ENCODE assay signal across 18 mouse cellular contexts in genomic region chr3:99858922-99859321, GRCm38 (mm10). TPM values are rescaled to one million over a fixed set of nuclear protein-coding genes. Genes with fewer than 3 reads are reported as not detected.
DNase-seq lines count a peak whose midpoint lies in the region; ATAC-seq and TF ChIP-seq lines count a peak whose summit lies in the region.
"Had no signal": no experiment of that assay in that cellular context is flagged by ENCODE, and none has a peak within 500 bp of the region (broad histone marks: within the 10 kb centered on the region; RNA-seq: fewer than 3 reads in every experiment).

No protein-coding gene starts in this region.

- no peak for TF ChIP-seq POLR2A in liver, adult 2 months (IDR thresholded peaks at IDR 0.05; ENCODE audit: extremely low read depth, insufficient read depth, low read length)
- no peak for TF ChIP-seq POLR2A in ES-Bruce4 (IDR thresholded peaks at IDR 0.05; ENCODE audit: insufficient read depth, low read length)
- TF ChIP-seq POLR2A in brain, embryonic 14.5 days (IDR thresholded peaks at IDR 0.05; ENCODE audit: borderline replicate concordance, extremely low read depth, insufficient read depth, insufficient read length, poor library complexity, severe bottlenecking), result no peak

- no peaks in the 10 kb centered on the region; the same call in 1 of the 2 replicates for H3K27me3 ChIP-seq in liver, adult 2 months (ENCODE audit: control insufficient read depth, insufficient read depth, low read length)
- H3K27me3 ChIP-seq in ES-Bruce4 (ENCODE audit: control insufficient read depth, insufficient read depth, low read length, poor library complexity, severe bottlenecking), result no peaks in the 10 kb centered on the region
- H3K27me3 ChIP-seq in forebrain, embryonic 13.5 days, result no peaks in the 10 kb centered on the region
- H3K27me3 ChIP-seq: forebrain, embryonic 15.5 days had no signal

- H3K9me3 ChIP-seq in ES-Bruce4 (replicated peaks; ENCODE audit: control insufficient read depth, insufficient read depth, low read length, poor library complexity, severe bottlenecking), result no peaks in the 10 kb centered on the region
- no peaks in the 10 kb centered on the region for H3K9me3 ChIP-seq in forebrain, embryonic 13.5 days (replicated peaks)
- H3K9me3 ChIP-seq: forebrain, embryonic 15.5 days; limb, embryonic 10.5 days had no signal

- H3K4me2 ChIP-seq in forebrain, embryonic 13.5 days, result no peak overlapping the region
- H3K4me2 ChIP-seq: forebrain, embryonic 15.5 days; heart, embryonic 11.5 days had no signal

- TF ChIP-seq CTCF in gastrocnemius, adult 2 months (IDR thresholded peaks at IDR 0.05), result peak; percentile 27; the same call in 1 of the 2 replicates
- peak; percentile 34; the same call in 1 of the 2 replicates for TF ChIP-seq CTCF in liver, adult 2 months (IDR thresholded peaks at IDR 0.05; ENCODE audit: low read depth, low read length)
- peak; percentile 56 for TF ChIP-seq CTCF in ES-Bruce4 (IDR thresholded peaks at IDR 0.05; ENCODE audit: low read depth, low read length)
- peak; percentile 25; the same call in 1 of the 2 replicates for TF ChIP-seq CTCF in brain, embryonic 14.5 days (IDR thresholded peaks at IDR 0.05; ENCODE audit: borderline replicate concordance, extremely low read depth, insufficient read depth, insufficient read length)

- H3K79me2 ChIP-seq in liver, adult 2 months (ENCODE audit: control insufficient read depth, insufficient read depth, low read length), result no peaks in the 10 kb centered on the region

- no peak for ATAC-seq in forebrain, embryonic 13.5 days
- ATAC-seq: forebrain, embryonic 15.5 days had no signal

- no peak overlapping the region for H3K4me3 ChIP-seq in gastrocnemius, adult 2 months
- no peak overlapping the region for H3K4me3 ChIP-seq in liver, adult 2 months (ENCODE audit: insufficient read depth, low read depth, low read length)
- H3K4me3 ChIP-seq in ES-Bruce4 (ENCODE audit: low read depth, low read length), result no peak overlapping the region
- H3K4me3 ChIP-seq in forebrain, embryonic 13.5 days, result no peak overlapping the region
- H3K4me3 ChIP-seq: forebrain, embryonic 15.5 days; limb, embryonic 10.5 days had no signal

- DNase-seq in gastrocnemius, adult 2 months, result no peak
- no peak for DNase-seq in gastrocnemius, postnatal 36 days
- DNase-seq in liver, adult 2 months (ENCODE audit: extremely low read depth, low read depth, low spot score), result no peak
- no peak for DNase-seq in liver
- no peak for DNase-seq in brain, embryonic 14.5 days (ENCODE audit: low read depth)
- no peak for DNase-seq in thymus, postnatal 14 days
- DNase-seq: adrenal gland, postnatal 10 days; layer of hippocampus, adult 9-11 months; lung, adult 2 months had no signal

- 63% methylated on average over 3 of the region's 3 CpGs for WGBS in liver, adult 2 months
- whole genome bisulfite sequencing in forebrain, embryonic 13.5 days, result 85% methylated on average over 3 of the region's 3 CpGs

- H3K9ac ChIP-seq in liver, adult 2 months (ENCODE audit: low read depth, low read length), result no peak overlapping the region
- H3K9ac ChIP-seq in ES-Bruce4 (ENCODE audit: low read depth, poor library complexity, severe bottlenecking), result no peak overlapping the region
- H3K9ac ChIP-seq in forebrain, embryonic 13.5 days, result no peak overlapping the region
- H3K9ac ChIP-seq: forebrain, embryonic 15.5 days had no signal

- H3K36me3 ChIP-seq in liver, adult 2 months (ENCODE audit: control insufficient read depth, insufficient read depth, low read length), result no peaks in the 10 kb centered on the region
- H3K36me3 ChIP-seq in ES-Bruce4 (ENCODE audit: control insufficient read depth, insufficient read depth, low read length, poor library complexity, severe bottlenecking), result no peaks in the 10 kb centered on the region
- no peaks in the 10 kb centered on the region for H3K36me3 ChIP-seq in forebrain, embryonic 13.5 days (ENCODE audit: poor library complexity, severe bottlenecking)
- H3K36me3 ChIP-seq: forebrain, embryonic 15.5 days; limb, embryonic 10.5 days had no signal

- H3K4me1 ChIP-seq in liver, adult 2 months (ENCODE audit: control insufficient read depth, insufficient read depth, low read length), result no peaks in the 10 kb centered on the region
- H3K4me1 ChIP-seq in ES-Bruce4 (ENCODE audit: control insufficient read depth, insufficient read depth, low read length), result no peaks in the 10 kb centered on the region
- no peaks in the 10 kb centered on the region for H3K4me1 ChIP-seq in forebrain, embryonic 13.5 days
- H3K4me1 ChIP-seq: forebrain, embryonic 15.5 days had no signal

- H3K27ac ChIP-seq in gastrocnemius, adult 2 months, result no peak overlapping the region
- H3K27ac ChIP-seq in liver, adult 2 months (replicated peaks; ENCODE audit: insufficient read depth, low read depth, low read length), result no peak overlapping the region
- H3K27ac ChIP-seq in ES-Bruce4 (ENCODE audit: insufficient read depth, low read length), result no peak overlapping the region
- H3K27ac ChIP-seq in forebrain, embryonic 13.5 days, result no peak overlapping the region
- H3K27ac ChIP-seq: forebrain, embryonic 15.5 days; limb, embryonic 10.5 days had no signal

- intact Hi-C loops in gastrocnemius, adult 2 months (cut with DNase I), result no loop called here
- intact Hi-C loops in gastrocnemius, postnatal 36 days (cut with DNase I), result no loop called here

- TF ChIP-seq EP300 in ES-Bruce4 (IDR thresholded peaks at IDR 0.05; ENCODE audit: insufficient read depth, low read depth, low read length), result no peak

RNA-seq across cellular contexts. Expression of gene Spag17, which starts 26.3 kb away (rescaled TPM):
- total RNA-seq in gastrocnemius, adult 2 months (2021), result not detected
- total RNA-seq in gastrocnemius, postnatal 36 days (2021), result not detected
- under 0.01 and 0.27 TPM in 2 replicates for total RNA-seq in liver, adult 2 months (2014; rRNA removed)
- 0.02 and 0.05 TPM in 2 replicates for polyA plus RNA-seq in liver, adult 2 months (2012; rRNA removed)
- not detected in 2 replicates for polyA plus RNA-seq in ES-Bruce4 (2011; ENCODE audit: insufficient read depth, insufficient read length, low read depth, missing spikeins)
- 0.14 and 0.21 TPM in 2 replicates for polyA plus RNA-seq in brain, embryonic 14.5 days (2012; rRNA removed)
- polyA plus RNA-seq in forebrain, embryonic 13.5 days (2015; fragmentation: Nextera tagmentation; extraction: Ambion mirVana), result 0.67 and 0.92 TPM in 2 replicates
- total RNA-seq: gastrocnemius, adult 8-10 months; megakaryocyte-erythroid progenitor cell, adult 5-6 weeks; neutrophil, adult 5-6 weeks had no signal
- polyA plus RNA-seq: C2C12 had no signal
